Mouse (Mus musculus): ENCODE data around the gene Cisd1. TPM values are rescaled to one million over a fixed set of nuclear protein-coding genes. Genes with fewer than 3 reads are reported as not detected.

Gene Cisd1
- polyA plus RNA-seq, 1 experiment from 2014 or later: 86.3 TPM

DNA sequence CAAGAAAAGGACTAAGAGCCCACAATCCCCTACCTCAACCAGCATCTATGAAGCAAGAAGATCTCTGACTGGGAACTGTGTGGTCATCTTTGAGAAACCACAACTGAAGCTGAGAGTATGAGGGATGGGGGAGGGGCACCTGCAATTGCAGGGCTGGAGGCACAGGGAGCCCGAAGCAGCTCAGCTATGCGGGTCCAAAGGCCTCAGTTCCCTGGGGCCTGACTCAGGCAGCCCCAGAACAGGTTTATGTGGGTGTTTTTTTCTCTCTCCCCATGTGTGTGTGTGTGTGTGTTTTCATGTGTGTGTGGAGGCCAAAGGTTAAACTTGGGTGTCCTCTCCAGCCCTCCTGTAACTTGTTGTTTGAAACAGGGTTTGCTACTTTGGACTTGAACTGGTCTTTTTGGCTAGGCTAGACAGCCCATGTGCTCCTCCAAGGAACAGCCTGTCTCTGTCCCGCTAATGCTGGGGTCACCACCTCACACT lies 53.5 kb downstream of the Cisd1 start:
- ATAC-seq (no peak), DNase-seq (ENCODE audit: low spot score) (no peak)
- no peaks in the 10 kb centered on the region for H3K4me1 ChIP-seq (ENCODE audit: insufficient read depth, low read depth, low read length)
- no peaks in the 10 kb centered on the region for H3K27me3 ChIP-seq (replicated peaks; ENCODE audit: insufficient read depth, low read length)
- H3K9me3 ChIP-seq (ENCODE audit: low read length): no peaks in the 10 kb centered on the region
- 28% methylated on average over 3 of the region's 3 CpGs for WGBS
- H3K4me2 ChIP-seq (replicated peaks; ENCODE audit: low read depth, low read length): no peak overlapping the region
- no peak for TF ChIP-seq EP300 (IDR thresholded peaks at IDR 0.05)
- no peak for TF ChIP-seq CTCF (IDR thresholded peaks at IDR 0.05)
- H3K9ac ChIP-seq (replicated peaks; ENCODE audit: low read depth): no peak overlapping the region
- no peaks in the 10 kb centered on the region for H3K36me3 ChIP-seq (ENCODE audit: insufficient read depth, low read length)
- H3K4me3 ChIP-seq (ENCODE audit: low read depth, low read length): no peak overlapping the region
- no peak overlapping the region for H3K27ac ChIP-seq (ENCODE audit: low read length)

DNA sequence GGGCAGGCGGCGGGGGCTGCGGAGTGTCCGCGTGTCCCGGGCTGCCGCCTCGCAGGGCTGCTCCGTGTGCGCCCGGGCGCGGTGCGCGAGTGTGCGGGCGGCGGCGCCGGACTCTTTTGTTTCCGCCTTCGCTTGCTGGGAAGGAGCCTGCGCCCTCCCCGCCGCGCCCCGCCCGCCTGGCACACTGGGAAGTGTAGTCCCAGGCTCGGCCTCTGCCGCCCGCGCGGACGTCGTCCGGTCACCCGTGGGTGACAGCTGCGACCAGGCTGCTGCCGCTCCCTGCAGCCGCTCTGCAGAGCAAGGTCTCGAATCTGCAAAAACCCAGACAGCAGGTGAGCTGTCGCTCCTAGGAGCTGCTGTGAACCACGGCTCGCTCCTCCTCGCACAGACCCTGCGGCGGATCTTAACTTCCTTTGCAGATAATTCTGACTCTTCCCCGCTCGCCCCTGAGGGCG lies 59.6 kb downstream of the Cisd1 start, which contains the start of gene Ube2d1:
Gene Ube2d1 (minus strand): TSS at position 137 of the 455 bp plus-strand sequence.
- Histone ChIP-seq H3K4me1 (ENCODE audit: insufficient read depth, low read depth, low read length) (peaks cover 5% of the 10 kb centered on the region; the same call in 1 of the 2 replicates), H3K9ac (replicated peaks; ENCODE audit: low read depth) (peak within 1 kb of the TSS; percentile 72), H3K36me3 (ENCODE audit: insufficient read depth, low read length) (no peaks in the 10 kb centered on the region), H3K4me3 (ENCODE audit: low read depth, low read length) (peak within 1 kb of the TSS; percentile 95), H3K4me2 (replicated peaks; ENCODE audit: low read depth, low read length) (peak within 1 kb of the TSS; percentile 95), H3K27ac (ENCODE audit: low read length) (peak within 1 kb of the TSS; percentile 38), H3K9me3 (ENCODE audit: low read length) (no peaks in the 10 kb centered on the region), H3K27me3 (replicated peaks; ENCODE audit: insufficient read depth, low read length) (no peaks in the 10 kb centered on the region)
- TF ChIP-seq CTCF (IDR thresholded peaks at IDR 0.05) (peak; percentile 15), EP300 (IDR thresholded peaks at IDR 0.05) (no peak)
- WGBS: under 1% methylated on average over 38 of the region's 50 CpGs
- DNase-seq (ENCODE audit: low spot score): peak; percentile 85
- ATAC-seq: peak; percentile 97

DNA sequence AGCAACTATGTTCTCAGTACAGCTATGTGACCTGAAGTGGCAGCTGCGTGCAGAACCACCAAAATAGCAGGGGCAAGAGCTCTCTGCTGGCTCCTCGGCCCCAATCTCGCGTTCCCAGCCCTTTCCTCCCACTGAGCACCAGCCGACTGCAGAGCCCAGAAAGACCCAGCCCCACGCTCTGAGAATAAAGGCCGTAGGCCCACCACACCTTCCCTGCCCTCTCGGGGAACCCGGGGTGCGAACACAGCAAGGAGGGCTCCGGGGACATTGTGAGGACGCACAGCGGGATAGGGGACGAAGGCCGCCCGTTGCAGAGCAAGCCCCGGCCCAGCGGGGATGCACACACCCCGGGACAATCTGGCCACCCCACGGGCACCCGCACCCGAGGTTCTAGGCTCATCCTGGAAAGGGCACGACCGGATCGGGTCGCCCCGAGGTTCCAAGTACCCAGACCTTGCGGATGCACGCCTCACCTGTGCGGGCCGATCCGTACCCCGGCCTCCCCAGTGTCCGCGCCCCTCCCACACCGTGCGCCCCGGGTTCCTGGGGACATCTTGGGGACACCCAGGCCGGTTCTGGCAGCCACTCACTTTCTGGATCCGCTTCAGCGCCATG lies 60.1 kb downstream of the Cisd1 start:
- Histone ChIP-seq H3K4me3 (ENCODE audit: low read depth, low read length) (peak overlapping the region; percentile 95), H3K27me3 (replicated peaks; ENCODE audit: insufficient read depth, low read length) (no peaks in the 10 kb centered on the region), H3K4me2 (replicated peaks; ENCODE audit: low read depth, low read length) (peak overlapping the region; percentile 95), H3K9ac (replicated peaks; ENCODE audit: low read depth) (peak overlapping the region; percentile 72), H3K4me1 (ENCODE audit: insufficient read depth, low read depth, low read length) (peaks cover 5% of the 10 kb centered on the region; the same call in 1 of the 2 replicates), H3K9me3 (ENCODE audit: low read length) (no peaks in the 10 kb centered on the region), H3K36me3 (ENCODE audit: insufficient read depth, low read length) (no peaks in the 10 kb centered on the region), H3K27ac (ENCODE audit: low read length) (peak overlapping the region; percentile 38)
- TF ChIP-seq EP300 (IDR thresholded peaks at IDR 0.05): no peak
- TF ChIP-seq CTCF (IDR thresholded peaks at IDR 0.05): no peak
- 4% methylated on average over 35 of the region's 41 CpGs for WGBS
- peak; percentile 67 for ATAC-seq
- peak; percentile 20 for DNase-seq (ENCODE audit: low spot score)

DNA sequence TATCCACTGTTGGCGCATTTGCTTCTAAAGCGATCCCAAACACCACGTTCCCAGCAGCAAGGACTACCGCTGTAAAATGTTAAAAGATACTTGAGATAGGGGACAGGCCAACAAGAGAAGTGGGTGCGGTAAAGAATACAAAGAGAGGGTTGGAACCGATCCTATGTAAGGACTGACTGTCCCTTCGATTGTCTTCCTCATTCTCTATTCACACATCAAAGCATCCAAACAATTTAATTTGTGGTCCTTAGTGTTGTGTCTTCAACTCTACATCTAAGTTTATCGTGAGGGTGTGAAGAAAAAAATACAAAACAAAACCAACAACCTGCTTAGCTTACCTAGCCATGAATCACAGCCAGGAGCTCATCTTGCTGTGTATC lies 60.6 kb downstream of the Cisd1 start:
- no peak overlapping the region for H3K27ac ChIP-seq (ENCODE audit: low read length)
- 9% methylated on average over 8 of the region's 8 CpGs for WGBS

More for the DNA sequence above, 60.6 kb downstream of the Cisd1 start:
- ATAC-seq (no peak), DNase-seq (ENCODE audit: low spot score) (no peak)
- Histone ChIP-seq H3K9ac (replicated peaks; ENCODE audit: low read depth) (peak overlapping the region; percentile 72), H3K4me3 (ENCODE audit: low read depth, low read length) (peak overlapping the region; percentile 95), H3K36me3 (ENCODE audit: insufficient read depth, low read length) (no peaks in the 10 kb centered on the region), H3K27me3 (replicated peaks; ENCODE audit: insufficient read depth, low read length) (no peaks in the 10 kb centered on the region), H3K4me1 (ENCODE audit: insufficient read depth, low read depth, low read length) (peaks cover 5% of the 10 kb centered on the region; the same call in 1 of the 2 replicates), H3K9me3 (ENCODE audit: low read length) (no peaks in the 10 kb centered on the region), H3K4me2 (replicated peaks; ENCODE audit: low read depth, low read length) (peak overlapping the region; percentile 95)
- TF ChIP-seq CTCF (IDR thresholded peaks at IDR 0.05) (no peak), EP300 (IDR thresholded peaks at IDR 0.05) (no peak)

Other genes starting within 250 kb of the Cisd1 start
- 17.3 and 18.2 TPM in 2 replicates for gene Bicc1, start 185.3 kb downstream of the Cisd1 start, polyA plus RNA-seq (2015; fragmentation: Nextera tagmentation; extraction: Ambion mirVana)
- gene Tfam, start 106.7 kb downstream of the Cisd1 start, polyA plus RNA-seq (2015; fragmentation: Nextera tagmentation; extraction: Ambion mirVana): 26.6 and 29.4 TPM in 2 replicates
- gene Ube2d1, start 59.7 kb downstream of the Cisd1 start, polyA plus RNA-seq (2015; fragmentation: Nextera tagmentation; extraction: Ambion mirVana): 31.9 and 33.6 TPM in 2 replicates
- 11.5 and 12.0 TPM in 2 replicates for gene Ipmk, start 2.8 kb upstream of the Cisd1 start, polyA plus RNA-seq (2015; fragmentation: Nextera tagmentation; extraction: Ambion mirVana)